Mouse (Mus musculus): ENCODE data around the gene Tnrc6b. TPM values are rescaled to one million over a fixed set of nuclear protein-coding genes. Genes with fewer than 3 reads are reported as not detected.
A peak's percentile ranks its signal among the peaks of the same experiment; 100 is the strongest.

The Tnrc6b gene
- polyA plus RNA-seq, 1 experiment from 2014 or later: 33.5 TPM

DNA sequence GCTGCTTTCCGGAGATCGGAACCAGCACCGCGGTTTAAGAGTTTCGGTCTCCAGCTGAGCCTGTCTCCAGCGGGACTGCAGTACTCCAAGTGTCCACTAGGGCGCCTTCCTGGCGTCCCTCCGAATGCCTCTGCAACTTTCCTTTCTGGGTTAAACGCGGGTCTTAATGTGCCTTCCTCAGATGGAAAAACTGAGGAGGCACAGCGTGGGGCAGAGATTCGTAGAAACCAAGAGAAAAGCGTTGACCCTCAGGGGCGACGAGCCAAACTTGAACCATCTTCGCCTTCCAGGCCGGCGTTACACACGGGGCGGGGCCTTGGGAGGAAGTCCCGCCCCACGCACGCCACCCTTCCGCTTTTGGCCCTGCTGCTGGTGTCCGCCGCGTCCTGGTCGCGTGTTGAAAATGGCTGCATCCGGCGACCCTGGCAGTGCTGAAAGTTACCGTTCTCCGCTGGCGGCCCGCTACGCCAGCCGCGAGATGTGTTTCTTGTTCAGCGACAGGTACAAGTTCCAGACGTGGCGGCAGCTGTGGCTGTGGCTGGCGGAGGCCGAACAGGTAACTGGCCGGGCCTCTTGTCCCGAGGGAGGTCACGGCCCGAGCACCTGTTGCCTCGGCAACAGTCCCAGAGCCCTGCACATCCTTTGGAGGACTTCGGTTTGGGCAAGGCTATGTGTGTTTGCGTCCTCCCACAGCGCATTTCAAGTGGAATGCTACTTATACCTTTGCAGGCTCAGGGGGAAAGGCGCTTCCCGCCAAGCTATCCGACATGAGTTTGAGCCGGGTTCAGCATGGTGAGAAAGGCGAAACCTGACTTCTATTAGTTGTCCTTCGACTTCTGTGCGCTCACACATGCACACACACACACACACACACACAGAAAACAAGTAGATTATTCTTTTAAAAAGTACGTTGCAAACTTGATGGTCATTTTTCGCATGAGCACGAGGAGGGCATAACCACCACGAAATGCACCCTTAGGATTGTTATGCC, 237.3 kb downstream of the Tnrc6b start, which contains the start of gene Adsl:
Gene Adsl (plus strand): TSS at position 346 of the 991 bp plus-strand sequence.
- H3K4me2 ChIP-seq (ENCODE audit: low read length): peak within 1 kb of the TSS; percentile 63
- H3K4me1 ChIP-seq (ENCODE audit: control insufficient read depth, insufficient read depth, low read length): peaks cover 9% of the 10 kb centered on the region
- ATAC-seq: peak; percentile 96
- H3K9me3 ChIP-seq (replicated peaks; ENCODE audit: control insufficient read depth, low read length, poor library complexity, severe bottlenecking): no peaks in the 10 kb centered on the region
- peak within 1 kb of the TSS; percentile 78 for H3K9ac ChIP-seq (ENCODE audit: low read depth, low read length)
- peak within 1 kb of the TSS; percentile 79 for H3K27ac ChIP-seq (ENCODE audit: low read length)
- peaks cover 5% of the 10 kb centered on the region for H3K36me3 ChIP-seq (ENCODE audit: control insufficient read depth, insufficient read depth, low read length)
- peak within 1 kb of the TSS; percentile 91 for H3K4me3 ChIP-seq (ENCODE audit: low read depth, low read length)
- H3K27me3 ChIP-seq (ENCODE audit: control insufficient read depth, insufficient read depth, low read depth, low read length): no peaks in the 10 kb centered on the region
- WGBS: under 1% methylated on average over 63 of the region's 63 CpGs

DNA sequence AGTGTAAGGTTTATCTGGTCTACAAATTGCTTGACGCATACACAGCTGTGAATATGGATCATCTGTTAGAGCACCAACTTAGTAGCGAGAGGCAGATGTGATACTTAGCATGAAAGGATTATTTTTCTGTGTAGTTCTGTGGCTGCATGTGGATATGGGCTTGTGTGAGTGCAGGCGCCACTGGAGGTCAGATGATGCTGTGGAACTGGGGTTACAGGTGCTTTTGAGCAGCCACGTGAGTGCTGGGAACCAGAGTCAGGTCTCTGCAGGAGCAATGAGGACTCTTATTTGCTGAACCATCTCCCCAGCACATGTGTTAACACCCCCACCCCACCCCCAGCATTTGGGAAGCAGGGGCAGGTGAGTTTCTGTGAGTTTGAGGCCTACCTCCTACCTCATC, 238.3 kb downstream of the Tnrc6b start:
- ATAC-seq: no peak
- H3K4me3 ChIP-seq (ENCODE audit: low read depth, low read length): peak overlapping the region; percentile 91
- peaks cover 10% of the 10 kb centered on the region for H3K36me3 ChIP-seq (ENCODE audit: control insufficient read depth, insufficient read depth, low read length)
- H3K9ac ChIP-seq (ENCODE audit: low read depth, low read length): no peak overlapping the region
- H3K4me2 ChIP-seq (ENCODE audit: low read length): peak overlapping the region; percentile 63
- peaks cover 9% of the 10 kb centered on the region for H3K4me1 ChIP-seq (ENCODE audit: control insufficient read depth, insufficient read depth, low read length)
- H3K27ac ChIP-seq (ENCODE audit: low read length): no peak overlapping the region
- WGBS: 63% methylated on average over 4 of the region's 4 CpGs
- no peaks in the 10 kb centered on the region for H3K9me3 ChIP-seq (replicated peaks; ENCODE audit: control insufficient read depth, low read length, poor library complexity, severe bottlenecking)
- no peaks in the 10 kb centered on the region for H3K27me3 ChIP-seq (ENCODE audit: control insufficient read depth, insufficient read depth, low read depth, low read length)

DNA sequence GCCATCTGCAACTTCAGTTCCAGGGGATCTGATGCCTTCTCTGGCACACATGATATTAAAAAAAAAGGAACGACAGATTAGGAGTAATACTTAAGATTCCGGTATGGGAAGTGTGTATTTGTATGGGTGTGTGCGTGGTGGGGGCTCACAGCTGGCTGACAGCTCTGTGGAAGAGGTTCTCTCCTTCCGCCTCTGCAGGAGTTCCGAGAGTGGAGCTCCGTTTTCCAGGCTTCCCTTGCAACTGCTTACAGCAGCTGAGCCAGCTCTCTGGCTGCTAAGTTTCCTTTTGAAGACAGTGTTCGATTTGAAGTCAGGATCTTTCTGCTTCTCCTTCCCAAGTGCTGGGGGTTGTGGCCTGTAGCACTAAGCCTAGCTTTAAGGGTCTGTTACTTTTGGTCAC, 238.9 kb downstream of the Tnrc6b start:
- 94% methylated on average over 7 of the region's 7 CpGs for whole genome bisulfite sequencing
- H3K4me1 ChIP-seq (ENCODE audit: control insufficient read depth, insufficient read depth, low read length): peaks cover 9% of the 10 kb centered on the region
- H3K9me3 ChIP-seq (replicated peaks; ENCODE audit: control insufficient read depth, low read length, poor library complexity, severe bottlenecking): no peaks in the 10 kb centered on the region
- no peak overlapping the region for H3K4me3 ChIP-seq (ENCODE audit: low read depth, low read length)
- no peak overlapping the region for H3K4me2 ChIP-seq (ENCODE audit: low read length)
- ATAC-seq: no peak
- H3K27me3 ChIP-seq (ENCODE audit: control insufficient read depth, insufficient read depth, low read depth, low read length): no peaks in the 10 kb centered on the region
- H3K27ac ChIP-seq (ENCODE audit: low read length): no peak overlapping the region
- peaks cover 10% of the 10 kb centered on the region for H3K36me3 ChIP-seq (ENCODE audit: control insufficient read depth, insufficient read depth, low read length)
- no peak overlapping the region for H3K9ac ChIP-seq (ENCODE audit: low read depth, low read length)

DNA sequence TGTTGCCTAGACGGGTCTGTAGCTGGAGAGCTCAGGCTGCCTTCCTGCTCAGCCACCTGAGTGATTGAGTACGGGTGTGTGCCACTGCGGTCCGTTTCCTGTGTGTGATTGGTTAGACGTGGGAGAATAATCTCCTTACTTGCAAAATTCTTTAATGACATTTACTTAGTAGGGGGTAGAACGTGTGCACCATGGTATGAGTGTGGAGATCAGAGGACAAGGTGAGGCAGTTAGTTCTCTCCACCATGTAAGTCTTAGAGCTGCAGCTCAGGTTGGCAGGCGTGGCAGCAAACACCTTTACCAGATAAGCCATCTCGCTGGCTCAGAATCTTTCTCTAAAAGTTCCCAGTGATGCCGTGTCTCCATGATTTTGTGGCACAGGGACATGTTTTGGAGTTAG, 242.9 kb downstream of the Tnrc6b start:
- no peak overlapping the region for H3K27ac ChIP-seq (ENCODE audit: low read length)
- no peak overlapping the region for H3K9ac ChIP-seq (ENCODE audit: low read depth, low read length)
- no peak overlapping the region for H3K4me3 ChIP-seq (ENCODE audit: low read depth, low read length)
- no peak for ATAC-seq
- peaks cover 9% of the 10 kb centered on the region for H3K4me1 ChIP-seq (ENCODE audit: control insufficient read depth, insufficient read depth, low read length)
- WGBS: 92% methylated on average over 9 of the region's 9 CpGs
- no peak overlapping the region for H3K4me2 ChIP-seq (ENCODE audit: low read length)
- peaks cover 21% of the 10 kb centered on the region for H3K36me3 ChIP-seq (ENCODE audit: control insufficient read depth, insufficient read depth, low read length)
- no peaks in the 10 kb centered on the region for H3K27me3 ChIP-seq (ENCODE audit: control insufficient read depth, insufficient read depth, low read depth, low read length)
- H3K9me3 ChIP-seq (replicated peaks; ENCODE audit: control insufficient read depth, low read length, poor library complexity, severe bottlenecking): no peaks in the 10 kb centered on the region

DNA sequence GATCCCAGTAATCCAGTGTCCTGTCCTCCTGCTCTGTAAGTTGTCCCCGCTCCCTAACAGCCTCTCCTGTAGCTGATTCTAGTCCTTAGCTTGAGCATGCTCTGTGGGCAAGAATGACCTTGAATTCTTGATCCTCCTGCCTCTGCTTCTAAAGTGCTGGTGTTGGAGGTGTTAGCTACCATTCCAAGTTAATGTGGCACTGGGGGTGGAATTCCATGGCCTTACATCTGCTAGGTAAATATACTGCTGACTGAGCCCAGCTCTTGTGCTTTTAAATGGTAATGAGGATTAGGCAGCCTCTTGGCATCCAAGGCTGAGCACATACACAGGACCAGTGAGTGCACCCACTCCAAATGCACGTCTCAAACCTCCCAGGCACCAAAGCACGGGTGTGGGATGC, 243.7 kb downstream of the Tnrc6b start:
- Histone ChIP-seq H3K4me2 (ENCODE audit: low read length) (no peak overlapping the region), H3K4me1 (ENCODE audit: control insufficient read depth, insufficient read depth, low read length) (no peaks in the 10 kb centered on the region), H3K4me3 (ENCODE audit: low read depth, low read length) (no peak overlapping the region), H3K36me3 (ENCODE audit: control insufficient read depth, insufficient read depth, low read length) (peaks cover 21% of the 10 kb centered on the region), H3K9me3 (replicated peaks; ENCODE audit: control insufficient read depth, low read length, poor library complexity, severe bottlenecking) (no peaks in the 10 kb centered on the region), H3K9ac (ENCODE audit: low read depth, low read length) (no peak overlapping the region), H3K27me3 (ENCODE audit: control insufficient read depth, insufficient read depth, low read depth, low read length) (no peaks in the 10 kb centered on the region), H3K27ac (ENCODE audit: low read length) (no peak overlapping the region)
- no peak for ATAC-seq
- WGBS: 45% methylated on average over 3 of the region's 3 CpGs

DNA sequence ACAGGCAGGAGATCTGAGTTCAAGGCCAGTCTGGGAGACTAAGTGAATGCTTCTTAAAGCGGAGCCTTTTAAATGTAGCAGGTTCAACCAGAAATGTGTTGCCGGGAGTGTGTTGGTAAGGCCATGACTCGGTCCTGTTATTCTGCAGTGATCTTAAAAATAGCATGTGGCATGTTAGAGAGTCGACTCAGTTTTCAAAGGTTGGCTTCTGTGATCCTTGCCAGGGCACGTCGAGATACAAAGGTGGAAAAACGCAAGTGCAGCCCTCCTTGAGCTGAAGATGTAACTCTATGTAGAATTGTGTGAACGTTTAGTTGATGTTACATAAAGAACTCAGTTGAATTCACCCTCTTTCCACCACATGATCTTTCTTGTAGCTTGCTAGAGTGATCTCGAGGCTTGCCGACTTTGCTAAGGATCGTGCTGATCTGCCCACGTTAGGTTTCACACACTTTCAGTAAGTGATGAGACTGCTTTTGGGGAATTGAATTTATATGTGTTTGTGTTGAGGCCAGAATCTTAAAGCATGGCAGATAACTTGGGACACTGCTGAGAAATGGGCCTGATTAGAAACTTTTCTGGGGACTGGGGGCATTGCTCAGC, 244.8 kb downstream of the Tnrc6b start:
- no peak for ATAC-seq
- H3K36me3 ChIP-seq (ENCODE audit: control insufficient read depth, insufficient read depth, low read length): peaks cover 21% of the 10 kb centered on the region
- 97% methylated on average over 12 of the region's 12 CpGs for WGBS

DNA sequence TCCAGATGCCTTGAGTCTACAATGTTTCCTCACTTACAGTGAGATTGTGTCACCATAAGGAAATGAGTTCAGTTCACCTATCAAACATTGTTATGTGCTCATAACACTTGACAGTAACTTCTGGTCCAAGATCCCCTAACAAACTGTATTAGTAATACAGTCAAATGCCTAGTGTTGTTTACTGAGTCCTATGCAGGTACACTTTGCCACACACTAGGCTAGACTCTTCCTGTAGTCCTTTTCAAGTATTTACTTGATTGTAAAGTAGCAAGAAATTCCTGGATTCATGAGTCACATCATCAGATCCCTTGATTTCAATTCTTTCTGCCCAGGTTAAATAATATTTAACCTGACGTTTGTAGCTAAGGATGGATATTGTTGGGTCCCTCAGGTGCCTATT, 258.3 kb downstream of the Tnrc6b start:
- Histone ChIP-seq H3K36me3 (ENCODE audit: control insufficient read depth, insufficient read depth, low read length) (peaks cover 38% of the 10 kb centered on the region), H3K27me3 (ENCODE audit: control insufficient read depth, insufficient read depth, low read depth, low read length) (no peaks in the 10 kb centered on the region), H3K9ac (ENCODE audit: low read depth, low read length) (no peak overlapping the region), H3K4me1 (ENCODE audit: control insufficient read depth, insufficient read depth, low read length) (no peaks in the 10 kb centered on the region), H3K27ac (ENCODE audit: low read length) (no peak overlapping the region), H3K4me2 (ENCODE audit: low read length) (no peak overlapping the region), H3K9me3 (replicated peaks; ENCODE audit: control insufficient read depth, low read length, poor library complexity, severe bottlenecking) (no peaks in the 10 kb centered on the region), H3K4me3 (ENCODE audit: low read depth, low read length) (no peak overlapping the region)
- 93% methylated on average over 1 of the region's 1 CpGs for WGBS
- no peak for ATAC-seq

More for the DNA sequence above, 244.8 kb downstream of the Tnrc6b start:
- Histone ChIP-seq H3K9me3 (replicated peaks; ENCODE audit: control insufficient read depth, low read length, poor library complexity, severe bottlenecking) (no peaks in the 10 kb centered on the region), H3K27me3 (ENCODE audit: control insufficient read depth, insufficient read depth, low read depth, low read length) (no peaks in the 10 kb centered on the region), H3K4me1 (ENCODE audit: control insufficient read depth, insufficient read depth, low read length) (no peaks in the 10 kb centered on the region), H3K4me2 (ENCODE audit: low read length) (no peak overlapping the region), H3K4me3 (ENCODE audit: low read depth, low read length) (no peak overlapping the region), H3K9ac (ENCODE audit: low read depth, low read length) (no peak overlapping the region), H3K27ac (ENCODE audit: low read length) (no peak overlapping the region)

DNA sequence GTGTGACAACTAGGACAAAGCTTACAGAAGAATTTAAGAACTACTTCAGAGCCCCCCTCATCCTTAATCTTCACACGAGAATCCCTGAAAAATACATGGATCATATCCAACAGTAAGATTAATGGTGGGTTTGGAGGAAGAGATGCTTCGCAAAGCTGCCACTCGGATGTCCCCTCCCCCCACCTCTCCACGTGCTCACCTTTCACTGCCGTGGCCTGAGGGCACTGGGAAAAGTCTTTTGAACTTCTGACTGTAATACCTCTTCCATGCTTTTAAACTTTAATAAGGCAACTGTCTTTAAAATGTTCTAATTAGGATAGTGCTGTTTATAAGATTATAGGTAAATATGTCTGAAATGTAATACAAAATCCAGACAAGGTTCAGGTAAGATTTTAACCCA, 263.2 kb downstream of the Tnrc6b start:
- Histone ChIP-seq H3K4me3 (ENCODE audit: low read depth, low read length) (no peak overlapping the region), H3K27me3 (ENCODE audit: control insufficient read depth, insufficient read depth, low read depth, low read length) (no peaks in the 10 kb centered on the region), H3K4me2 (ENCODE audit: low read length) (no peak overlapping the region), H3K27ac (ENCODE audit: low read length) (no peak overlapping the region), H3K9me3 (replicated peaks; ENCODE audit: control insufficient read depth, low read length, poor library complexity, severe bottlenecking) (no peaks in the 10 kb centered on the region), H3K9ac (ENCODE audit: low read depth, low read length) (no peak overlapping the region), H3K4me1 (ENCODE audit: control insufficient read depth, insufficient read depth, low read length) (peaks cover 10% of the 10 kb centered on the region), H3K36me3 (ENCODE audit: control insufficient read depth, insufficient read depth, low read length) (peaks cover 6% of the 10 kb centered on the region)
- no peak for ATAC-seq
- WGBS: 59% methylated on average over 5 of the region's 5 CpGs

DNA sequence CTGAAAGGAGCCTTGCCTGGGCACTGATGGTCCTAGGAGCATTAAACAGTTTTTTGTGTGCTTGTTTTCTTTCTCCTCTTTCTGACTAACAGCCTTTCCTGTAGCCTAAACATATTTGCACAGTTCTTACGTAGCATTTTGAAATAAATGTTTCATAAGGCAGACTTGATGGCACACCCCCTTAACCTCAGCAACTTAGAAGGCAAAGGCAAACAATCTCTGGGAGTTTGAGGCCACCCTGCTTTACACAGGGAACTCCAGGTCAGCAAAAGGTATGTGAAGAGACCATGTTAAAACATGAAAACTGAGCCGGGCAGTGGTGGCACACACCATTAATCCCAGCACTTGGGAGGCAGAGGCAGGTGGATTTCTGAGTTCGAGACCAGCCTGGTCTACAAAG, 264.6 kb downstream of the Tnrc6b start:
- no peaks in the 10 kb centered on the region for H3K27me3 ChIP-seq (ENCODE audit: control insufficient read depth, insufficient read depth, low read depth, low read length)
- no peak overlapping the region for H3K4me3 ChIP-seq (ENCODE audit: low read depth, low read length)
- H3K36me3 ChIP-seq (ENCODE audit: control insufficient read depth, insufficient read depth, low read length): no peaks in the 10 kb centered on the region
- ATAC-seq: no peak
- H3K9ac ChIP-seq (ENCODE audit: low read depth, low read length): no peak overlapping the region
- no peak overlapping the region for H3K27ac ChIP-seq (ENCODE audit: low read length)
- H3K9me3 ChIP-seq (replicated peaks; ENCODE audit: control insufficient read depth, low read length, poor library complexity, severe bottlenecking): no peaks in the 10 kb centered on the region
- peaks cover 15% of the 10 kb centered on the region for H3K4me1 ChIP-seq (ENCODE audit: control insufficient read depth, insufficient read depth, low read length)
- H3K4me2 ChIP-seq (ENCODE audit: low read length): no peak overlapping the region
- WGBS: 81% methylated on average over 3 of the region's 3 CpGs

Measured in midbrain, embryonic 16.5 days (tissue).